Mouse (Mus musculus): ENCODE results near the gene Rasd2. TPM values are rescaled to one million over a fixed set of nuclear protein-coding genes. Genes with fewer than 3 reads are reported as not detected.

The Rasd2 gene
- polyA plus RNA-seq, 1 experiment: not detected

- H3K4me3 ChIP-seq (replicated peaks): no peak overlapping the region
- TF ChIP-seq TAL1 (IDR thresholded peaks at IDR 0.05; ENCODE audit: low read length) (no peak), GATA1 (IDR thresholded peaks at IDR 0.05; ENCODE audit: low read length) (no peak)
- H3K4me1 ChIP-seq (ENCODE audit: control insufficient read depth): peaks cover 8% of the 10 kb centered on the region
- no peaks in the 10 kb centered on the region; the same call in 1 of the 2 replicates for H3K9me3 ChIP-seq (ENCODE audit: control insufficient read depth, low read length)
- H3K27me3 ChIP-seq (ENCODE audit: control insufficient read depth): peaks cover 56% of the 10 kb centered on the region
- no peaks in the 10 kb centered on the region for H3K36me3 ChIP-seq (ENCODE audit: control insufficient read depth)
Observed at GRCm38 (mm10) chr8:75215931-75216330, 2.2 kb downstream of the Rasd2 start.

- no peaks in the 10 kb centered on the region for H3K36me3 ChIP-seq (ENCODE audit: control insufficient read depth)
- H3K27me3 ChIP-seq (ENCODE audit: control insufficient read depth): peaks cover 48% of the 10 kb centered on the region
- H3K4me1 ChIP-seq (ENCODE audit: control insufficient read depth): peaks cover 8% of the 10 kb centered on the region
- no peaks in the 10 kb centered on the region; the same call in 1 of the 2 replicates for H3K9me3 ChIP-seq (ENCODE audit: control insufficient read depth, low read length)
- H3K4me3 ChIP-seq (replicated peaks): no peak overlapping the region
- TF ChIP-seq GATA1 (IDR thresholded peaks at IDR 0.05; ENCODE audit: low read length): no peak
- TF ChIP-seq TAL1 (IDR thresholded peaks at IDR 0.05; ENCODE audit: low read length): no peak
Observed at GRCm38 (mm10) chr8:75216886-75217285, 3.1 kb downstream of the Rasd2 start.

- no peaks in the 10 kb centered on the region for H3K9me3 ChIP-seq (ENCODE audit: control insufficient read depth, low read length)
- H3K4me3 ChIP-seq (replicated peaks): no peak overlapping the region
- no peaks in the 10 kb centered on the region for H3K36me3 ChIP-seq (ENCODE audit: control insufficient read depth)
- TF ChIP-seq GATA1 (IDR thresholded peaks at IDR 0.05; ENCODE audit: low read length) (no peak), TAL1 (IDR thresholded peaks at IDR 0.05; ENCODE audit: low read length) (no peak)
- H3K27me3 ChIP-seq (ENCODE audit: control insufficient read depth): peaks cover 37% of the 10 kb centered on the region
- peaks cover 3% of the 10 kb centered on the region for H3K4me1 ChIP-seq (ENCODE audit: control insufficient read depth)
Observed at GRCm38 (mm10) chr8:75217969-75218368, 4.2 kb downstream of the Rasd2 start.

GRCm38 (mm10) chr8:75219877-75220738 lies 6.4 kb downstream of the Rasd2 start:
- Histone ChIP-seq H3K4me1 (ENCODE audit: control insufficient read depth) (no peaks in the 10 kb centered on the region), H3K27me3 (ENCODE audit: control insufficient read depth) (peaks cover 16% of the 10 kb centered on the region), H3K4me3 (replicated peaks) (no peak overlapping the region), H3K36me3 (ENCODE audit: control insufficient read depth) (no peaks in the 10 kb centered on the region), H3K9me3 (ENCODE audit: control insufficient read depth, low read length) (no peaks in the 10 kb centered on the region)
- TF ChIP-seq GATA1 (IDR thresholded peaks at IDR 0.05; ENCODE audit: low read length) (no peak), TAL1 (IDR thresholded peaks at IDR 0.05; ENCODE audit: low read length) (no peak)

- Histone ChIP-seq H3K4me3 (replicated peaks) (no peak overlapping the region), H3K4me1 (ENCODE audit: control insufficient read depth) (no peaks in the 10 kb centered on the region)
- no peak for TF ChIP-seq TAL1 (IDR thresholded peaks at IDR 0.05; ENCODE audit: low read length)
- TF ChIP-seq GATA1 (IDR thresholded peaks at IDR 0.05; ENCODE audit: low read length): no peak
Observed at GRCm38 (mm10) chr8:75222665-75223064, 8.9 kb downstream of the Rasd2 start.

GRCm38 (mm10) chr8:75226773-75227172 lies 13.0 kb downstream of the Rasd2 start:
- Histone ChIP-seq H3K4me1 (ENCODE audit: control insufficient read depth) (no peaks in the 10 kb centered on the region), H3K27me3 (ENCODE audit: control insufficient read depth) (no peaks in the 10 kb centered on the region), H3K4me3 (replicated peaks) (no peak overlapping the region), H3K9me3 (ENCODE audit: control insufficient read depth, low read length) (no peaks in the 10 kb centered on the region), H3K36me3 (ENCODE audit: control insufficient read depth) (no peaks in the 10 kb centered on the region)
- TF ChIP-seq GATA1 (IDR thresholded peaks at IDR 0.05; ENCODE audit: low read length) (no peak), TAL1 (IDR thresholded peaks at IDR 0.05; ENCODE audit: low read length) (no peak)

More at GRCm38 (mm10) chr8:75222665-75223064, 8.9 kb downstream of the Rasd2 start:
- H3K36me3 ChIP-seq (ENCODE audit: control insufficient read depth): no peaks in the 10 kb centered on the region
- no peaks in the 10 kb centered on the region for H3K27me3 ChIP-seq (ENCODE audit: control insufficient read depth)
- H3K9me3 ChIP-seq (ENCODE audit: control insufficient read depth, low read length): no peaks in the 10 kb centered on the region

GRCm38 (mm10) chr8:75233915-75234554 lies 20.3 kb downstream of the Rasd2 start:
- H3K4me1 ChIP-seq (ENCODE audit: control insufficient read depth): no peaks in the 10 kb centered on the region
- no peak for TF ChIP-seq GATA1 (IDR thresholded peaks at IDR 0.05; ENCODE audit: low read length)
- no peak for TF ChIP-seq TAL1 (IDR thresholded peaks at IDR 0.05; ENCODE audit: low read length)
- H3K36me3 ChIP-seq (ENCODE audit: control insufficient read depth): no peaks in the 10 kb centered on the region
- H3K9me3 ChIP-seq (ENCODE audit: control insufficient read depth, low read length): no peaks in the 10 kb centered on the region
- no peak overlapping the region for H3K4me3 ChIP-seq (replicated peaks)
- H3K27me3 ChIP-seq (ENCODE audit: control insufficient read depth): no peaks in the 10 kb centered on the region

GRCm38 (mm10) chr8:75247331-75247730 lies 33.6 kb downstream of the Rasd2 start:
- TF ChIP-seq GATA1 (IDR thresholded peaks at IDR 0.05; ENCODE audit: low read length) (no peak), TAL1 (IDR thresholded peaks at IDR 0.05; ENCODE audit: low read length) (no peak)
- no peak overlapping the region for H3K4me3 ChIP-seq (replicated peaks)
- H3K4me1 ChIP-seq (ENCODE audit: control insufficient read depth): no peaks in the 10 kb centered on the region
- no peaks in the 10 kb centered on the region for H3K27me3 ChIP-seq (ENCODE audit: control insufficient read depth)
- no peaks in the 10 kb centered on the region for H3K36me3 ChIP-seq (ENCODE audit: control insufficient read depth)
- H3K9me3 ChIP-seq (ENCODE audit: control insufficient read depth, low read length): peaks cover 4% of the 10 kb centered on the region

- Histone ChIP-seq H3K27me3 (ENCODE audit: control insufficient read depth) (no peaks in the 10 kb centered on the region), H3K9me3 (ENCODE audit: control insufficient read depth, low read length) (peaks cover 4% of the 10 kb centered on the region), H3K4me1 (ENCODE audit: control insufficient read depth) (no peaks in the 10 kb centered on the region), H3K36me3 (ENCODE audit: control insufficient read depth) (no peaks in the 10 kb centered on the region), H3K4me3 (replicated peaks) (no peak overlapping the region)
- TF ChIP-seq GATA1 (IDR thresholded peaks at IDR 0.05; ENCODE audit: low read length) (no peak), TAL1 (IDR thresholded peaks at IDR 0.05; ENCODE audit: low read length) (no peak)
Observed at GRCm38 (mm10) chr8:75249186-75249585, 35.4 kb downstream of the Rasd2 start.
